In the genomic region with DNA sequence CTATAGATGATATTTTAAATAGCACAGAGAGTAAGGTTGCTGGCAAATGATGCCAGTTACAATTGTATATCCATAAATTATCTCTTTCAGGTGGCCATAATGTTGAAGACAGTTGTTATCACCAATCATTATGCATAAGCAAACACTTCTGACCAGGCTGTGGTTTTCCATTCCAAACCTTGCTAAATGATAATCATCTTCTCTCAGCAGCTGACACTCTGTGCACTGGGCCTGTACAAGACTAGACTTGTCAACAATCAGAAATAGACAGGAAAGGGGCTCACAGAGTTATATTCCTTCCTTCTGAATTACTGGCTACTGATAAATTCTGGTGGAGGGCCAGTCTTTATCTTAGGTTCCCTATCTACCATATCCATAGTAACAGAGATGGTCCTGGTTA, we compare ENCODE assay signal across 12 mouse cellular contexts. TPM values are rescaled to one million over a fixed set of nuclear protein-coding genes. Genes with fewer than 3 reads are reported as not detected.
A peak's percentile ranks its signal among the peaks of the same experiment; 100 is the strongest.
DNase-seq lines count a peak whose midpoint lies in the region; TF ChIP-seq lines count a peak whose summit lies in the region.
"Had no signal": no experiment of that assay in that cellular context is flagged by ENCODE, and none has a peak within 500 bp of the region (broad histone marks: within the 10 kb centered on the region; RNA-seq: fewer than 3 reads in every experiment).

No protein-coding gene starts in this region.

- no peaks in the 10 kb centered on the region for H3K79me2 ChIP-seq in CH12.LX (replicated peaks; ENCODE audit: control insufficient read depth, extremely low read depth, insufficient read depth, poor library complexity, severe bottlenecking)

- in situ Hi-C loops in CH12.LX (cut with MboI; ENCODE audit: low pct_ligation_motif_present, low pct_unique_long_range_greater_than_20kb, low sequenced_read_pairs): no loop called here

- no peak overlapping the region; the same call in 1 of the 2 replicates for H3K27ac ChIP-seq in CH12.LX (ENCODE audit: insufficient read depth, low read depth)

- TF ChIP-seq CTCF in CH12.LX (conservative IDR thresholded peaks at IDR 0.05 in 1 of 2, IDR thresholded peaks at IDR 0.05 in 1 of 2; ENCODE audit: low read depth in 2 of 2, low read length in 2 of 2): no peak

- no peak overlapping the region for H3K4me3 ChIP-seq in CH12.LX (replicated peaks in 1 of 3; ENCODE audit: low read depth in 2 of 3, low read length in 2 of 3, poor library complexity in 1 of 3)

- H3K4me1 ChIP-seq in CH12.LX (ENCODE audit: control insufficient read depth in 1 of 2, insufficient read depth in 2 of 2): peaks cover 17 to 51% of the 10 kb centered on the region in 2 experiments

- peak overlapping the region; percentile 29 for H3K4me2 ChIP-seq in CH12.LX (ENCODE audit: insufficient read depth, low read depth, poor library complexity, severe bottlenecking)

- TF ChIP-seq EP300 in CH12.LX (IDR thresholded peaks at IDR 0.05; ENCODE audit: low read length): peak; percentile 56

- no peaks in the 10 kb centered on the region for H3K9me3 ChIP-seq in CH12.LX (replicated peaks; ENCODE audit: low read length)
- H3K9me3 ChIP-seq: G1E had no signal

- no peak overlapping the region; the same call in 1 of the 2 replicates for H3K9ac ChIP-seq in CH12.LX (ENCODE audit: insufficient read depth, low read depth)

- no peaks in the 10 kb centered on the region for H3K36me3 ChIP-seq in CH12.LX (replicated peaks in 1 of 2; ENCODE audit: control insufficient read depth in 1 of 2, insufficient read depth in 1 of 2, low read length in 1 of 2)
- H3K36me3 ChIP-seq: G1E had no signal

- no peaks in the 10 kb centered on the region for H3K27me3 ChIP-seq in CH12.LX (replicated peaks)

- no peak for TF ChIP-seq RAD21 in CH12.LX (IDR thresholded peaks at IDR 0.05; ENCODE audit: low read depth, low read length)

- dilution Hi-C loops in CH12.LX (cut with MboI; ENCODE audit: extremely low pct_ligation_motif_present, extremely low pct_unique_long_range_greater_than_20kb, low sequenced_read_pairs): no loop called here

- TF ChIP-seq POLR2A in CH12.LX (IDR thresholded peaks at IDR 0.05; ENCODE audit: low read depth, low read length): no peak

- DNase-seq in CH12.LX (ENCODE audit: extremely low read depth): no peak
- no peak for DNase-seq in embryo, embryonic 10.5 days (ENCODE audit: low spot score)
- DNase-seq: adrenal gland, postnatal 25 days; B cell, adult 2 months; cerebellum, adult 11 months; cerebellum, adult 11-12 months; cerebellum, adult 18-20 months; cerebellum, adult 2 months; cerebellum, adult 8-10 months had no signal

TF ChIP-seq in CH12.LX, 34 proteins besides CTCF, POLR2A, EP300 and RAD21:
- TF ChIP-seq ZMIZ1 (IDR thresholded peaks at IDR 0.05; ENCODE audit: low read depth, low read length) (no peak), JUND (conservative IDR thresholded peaks at IDR 0.05; ENCODE audit: low read depth, low read length) (no peak), MEF2A (IDR thresholded peaks at IDR 0.05; ENCODE audit: borderline replicate concordance, low read depth, low read length) (peak; percentile 81; the same call in 1 of the 2 replicates), MAFK (IDR thresholded peaks at IDR 0.05; ENCODE audit: insufficient replicate concordance, low read length) (no peak; the same call in 1 of the 2 replicates), PAX5 (IDR thresholded peaks at IDR 0.05; ENCODE audit: low read length) (no peak), NRF1 (IDR thresholded peaks at IDR 0.05; ENCODE audit: low read depth, low read length) (no peak), SIN3A (IDR thresholded peaks at IDR 0.05; ENCODE audit: low read length) (no peak), CHD2 (IDR thresholded peaks at IDR 0.05; ENCODE audit: low read length) (no peak), IRF4 (IDR thresholded peaks at IDR 0.05; ENCODE audit: low read depth, low read length) (peak; percentile 58), BHLHE40 (IDR thresholded peaks at IDR 0.05; ENCODE audit: low read depth, low read length) (peak; percentile 39; the same call in 1 of the 2 replicates), NELFE (IDR thresholded peaks at IDR 0.05; ENCODE audit: low read depth, low read length) (no peak), GABPA (IDR thresholded peaks at IDR 0.05; ENCODE audit: insufficient replicate concordance, low read depth, low read length) (no peak), MAX (IDR thresholded peaks at IDR 0.05; ENCODE audit: low read length) (no peak), ZC3H11A (IDR thresholded peaks at IDR 0.05; ENCODE audit: low read depth, low read length) (no peak), ELF1 (IDR thresholded peaks at IDR 0.05; ENCODE audit: low read depth, low read length) (no peak), HCFC1 (IDR thresholded peaks at IDR 0.05; ENCODE audit: low read depth, low read length) (no peak), ETS1 (conservative IDR thresholded peaks at IDR 0.05; ENCODE audit: low read depth, low read length) (peak; percentile 64; the same call in 1 of the 2 replicates), TCF12 (IDR thresholded peaks at IDR 0.05; ENCODE audit: low read depth, low read length) (peak; percentile 59; the same call in 1 of the 2 replicates), E2F4 (IDR thresholded peaks at IDR 0.05; ENCODE audit: insufficient replicate concordance, low read depth, low read length) (no peak), MXI1 (IDR thresholded peaks at IDR 0.05; ENCODE audit: low read depth, low read length) (no peak), RCOR1 (conservative IDR thresholded peaks at IDR 0.05; ENCODE audit: low read depth, low read length) (0 out of 2 replicates have a peak, but pooled peaks have one; percentile 16), MYC (IDR thresholded peaks at IDR 0.05; ENCODE audit: low read depth, low read length) (no peak), TBP (conservative IDR thresholded peaks at IDR 0.05; ENCODE audit: low read depth, low read length) (no peak), ZNF384 (IDR thresholded peaks at IDR 0.05; ENCODE audit: low read depth, low read length) (no peak), POLR2AphosphoS2 (IDR thresholded peaks at IDR 0.05; ENCODE audit: low read depth, low read length) (no peak), CHD1 (IDR thresholded peaks at IDR 0.05; ENCODE audit: low read depth, low read length) (peak; percentile 97), USF1 (IDR thresholded peaks at IDR 0.05; ENCODE audit: low read depth, low read length) (no peak), ZKSCAN1 (IDR thresholded peaks at IDR 0.05; ENCODE audit: borderline replicate concordance, low read depth, low read length) (no peak), KAT2A (IDR thresholded peaks at IDR 0.05; ENCODE audit: insufficient replicate concordance, low read length) (no peak), UBTF (IDR thresholded peaks at IDR 0.05; ENCODE audit: low read depth, low read length) (no peak), SMC3 (IDR thresholded peaks at IDR 0.05; ENCODE audit: low read depth, low read length) (no peak), MAZ (IDR thresholded peaks at IDR 0.05; ENCODE audit: low read depth, low read length) (no peak), USF2 (conservative IDR thresholded peaks at IDR 0.05; ENCODE audit: low read depth, low read length) (no peak), JUN (IDR thresholded peaks at IDR 0.05; ENCODE audit: insufficient read depth, low read depth, low read length) (no peak)

RNA-seq across cellular contexts. Expression of a gene that starts 32.1 kb away (rescaled TPM):
- 1.3 and 1.7 TPM in 2 replicates for total RNA-seq in CH12.LX (2012; rRNA removed)
- total RNA-seq in CH12.LX (2014; rRNA removed): 1.5 and 1.6 TPM in 2 replicates
- 0.70 and 1.1 TPM in 2 replicates for polyA plus RNA-seq in CH12.LX (2012; ENCODE audit: insufficient read length, low read depth)
- polyA plus RNA-seq: activated CD4-positive, CD25-positive, alpha-beta regulatory T cell, adult 4 months; C2C12; G1E had no signal
